Mouse (Mus musculus) right cerebral cortex, postnatal 10 days (tissue): ENCODE results near the gene Gm49776.
"Not testable (repeated sequence)": the region's sequence is repeated elsewhere in the genome, so short reads cannot be mapped to it uniquely, and the experiment has no call there.

Source experiments
- DNase-seq, 2 experiments: peaks; one replicate each; pipeline ENCODE4 v3.0.0; 2021; ENCODE audit warnings: low spot score in 2 of 2

Gene Gm49776

GRCm38 (mm10) chr16:18203430-18204091 is 54.6 kb downstream of the Gm49776 start:
- DNase-seq: no peak

GRCm38 (mm10) chr16:18202061-18202460 is 56.1 kb downstream of the Gm49776 start:
- no peak for DNase-seq

- peak in 1 of 2 experiments; percentile 19 for DNase-seq
Measured at GRCm38 (mm10) chr16:18201620-18202019, 56.5 kb downstream of the Gm49776 start.

GRCm38 (mm10) chr16:18200062-18200461 is 58.1 kb downstream of the Gm49776 start:
- DNase-seq: no peak

GRCm38 (mm10) chr16:18198365-18199098 is 59.6 kb downstream of the Gm49776 start:
- no peak for DNase-seq

GRCm38 (mm10) chr16:18197881-18198280 is 60.2 kb downstream of the Gm49776 start:
- no peak for DNase-seq

- DNase-seq: not testable (repeated sequence)
Measured at GRCm38 (mm10) chr16:18195561-18195960, 62.6 kb downstream of the Gm49776 start.
